Mouse (Mus musculus) liver, embryonic 16.5 days (tissue): ENCODE data around the gene Clock. TPM values are rescaled to one million over a fixed set of nuclear protein-coding genes. Genes with fewer than 3 reads are reported as not detected.
A peak's percentile ranks its signal among the peaks of the same experiment; 100 is the strongest.

Experiments used
- ATAC-seq: fragments of 200-750 bp; cut with Nextera tagmentation; 2 replicates; pipeline ENCODE4 v1.8.0; 2017; ENCODE audit warnings: low read depth, mild to moderate bottlenecking, moderate number of reproducible peaks, moderate library complexity
- H3K27ac ChIP-seq: fragments of 300-500 bp; sonication (generic); 2 replicates; pipeline ENCODE4 v1.5.1; 2014; ENCODE audit warnings: mild to moderate bottlenecking, low read length
- H3K27me3 ChIP-seq: fragments of 300-500 bp; sonication (generic); 2 replicates; pipeline ENCODE4 v1.6.1; 2014; ENCODE audit warnings: low read depth, low read length, mixed read lengths; ENCODE audit not compliant: control insufficient read depth, insufficient read depth
- H3K36me3 ChIP-seq: fragments of 300-500 bp; sonication (generic); 2 replicates; pipeline ENCODE4 v1.6.1; 2014; ENCODE audit warnings: mild to moderate bottlenecking; ENCODE audit not compliant: control insufficient read depth, insufficient read depth
- H3K4me1 ChIP-seq: fragments of 300-500 bp; sonication (generic); 2 replicates; pipeline ENCODE4 v1.6.1; 2014; ENCODE audit warnings: low read depth, low read length, mixed read lengths; ENCODE audit not compliant: control insufficient read depth
- H3K4me2 ChIP-seq: fragments of 300-500 bp; sonication (generic); 2 replicates; pipeline ENCODE4 v1.6.1; 2014; ENCODE audit warnings: low read depth, low read length, mixed read lengths
- H3K4me3 ChIP-seq: fragments of 300-500 bp; sonication (generic); 2 replicates; pipeline ENCODE4 v1.5.1; 2014; ENCODE audit warnings: low read depth, mild to moderate bottlenecking, low read length
- H3K9ac ChIP-seq: fragments of 300-500 bp; sonication (generic); 2 replicates; pipeline ENCODE4 v1.6.1; 2014; ENCODE audit warnings: low read depth, low read length
- H3K9me3 ChIP-seq: fragments of 300-500 bp; sonication (generic); replicated peaks from 2 replicates; pipeline ENCODE4 v1.6.1; 2016; ENCODE audit warnings: low read length; ENCODE audit not compliant: control insufficient read depth
- WGBS: fragments of 180-500 bp; shearing (Covaris S2); extraction: QIAGEN DNeasy Blood & Tissue Kit; methylation state at CpG from one replicate; pipeline ENCODE4 v1.1.7; 2014; ENCODE audit not compliant: insufficient replicate concordance; 5-methylcytosine and 5-hydroxymethylcytosine counted together
- polyA plus RNA-seq: library from polyadenylated mRNA; unstranded; fragments of >200 nt; fragmentation: Nextera tagmentation; extraction: Ambion mirVana; gene quantifications from 2 replicates; pipeline ENCODE4 v1.2.1, GENCODE M21; 2015

The Clock gene
- polyA plus RNA-seq, 1 experiment from 2014 or later = 2.5 TPM

DNA sequence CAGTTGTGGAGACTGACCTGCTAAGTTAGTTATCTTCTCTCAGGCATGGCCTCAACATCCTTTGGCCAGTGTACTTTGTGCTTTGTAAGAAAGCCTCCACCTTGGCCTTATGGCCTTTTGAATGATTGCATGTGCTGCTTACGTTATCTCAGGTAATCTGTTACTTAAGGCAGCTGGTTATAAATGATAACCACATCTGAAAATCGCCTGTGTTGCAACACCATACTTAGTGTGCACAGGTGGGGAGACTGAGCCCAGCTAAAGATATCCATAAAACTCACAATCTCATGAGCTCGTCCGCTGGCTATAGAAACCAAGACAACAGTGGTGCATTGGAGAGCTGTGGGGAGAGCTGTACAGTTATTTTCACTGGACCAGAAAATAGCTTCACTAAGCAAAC lies 114.0 kb downstream of the Clock start:
- WGBS = 53% methylated on average over 4 of the region's 4 CpGs
- Histone ChIP-seq H3K4me3 (no peak overlapping the region), H3K27ac (no peak overlapping the region), H3K4me1 (peaks cover 28% of the 10 kb centered on the region), H3K36me3 (no peaks in the 10 kb centered on the region; the same call in 1 of the 2 replicates), H3K9ac (no peak overlapping the region), H3K27me3 (no peaks in the 10 kb centered on the region), H3K9me3 (no peaks in the 10 kb centered on the region), H3K4me2 (no peak overlapping the region)
- ATAC-seq = peak; percentile 37; the same call in 1 of the 2 replicates

DNA sequence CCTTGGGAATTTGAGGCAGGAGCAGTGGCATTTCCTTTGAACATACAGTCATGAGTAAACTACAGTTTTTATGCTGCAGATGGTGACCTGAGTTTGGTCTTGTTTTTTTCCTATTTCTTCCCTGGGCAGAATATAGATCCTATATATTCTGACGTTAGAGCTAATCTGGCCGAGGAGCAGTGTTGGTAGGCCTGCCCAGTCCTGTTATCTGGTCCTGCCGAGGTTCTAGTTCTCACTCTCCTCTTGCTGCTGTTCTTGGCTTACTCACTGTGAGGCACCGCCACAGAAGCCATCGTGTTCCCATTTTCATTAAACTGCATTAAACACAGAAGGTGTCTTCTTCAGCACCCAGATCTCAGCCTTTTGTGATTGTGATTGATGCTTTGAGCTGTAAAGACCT lies 116.7 kb downstream of the Clock start:
- peaks cover 40% of the 10 kb centered on the region for H3K4me1 ChIP-seq
- ATAC-seq = no peak
- no peak overlapping the region for H3K4me3 ChIP-seq
- H3K36me3 ChIP-seq = no peaks in the 10 kb centered on the region; the same call in 1 of the 2 replicates
- no peaks in the 10 kb centered on the region for H3K9me3 ChIP-seq
- H3K4me2 ChIP-seq = no peak overlapping the region
- H3K9ac ChIP-seq = no peak overlapping the region
- H3K27me3 ChIP-seq = no peaks in the 10 kb centered on the region
- H3K27ac ChIP-seq = no peak overlapping the region
- 31% methylated on average over 5 of the region's 5 CpGs for WGBS

DNA sequence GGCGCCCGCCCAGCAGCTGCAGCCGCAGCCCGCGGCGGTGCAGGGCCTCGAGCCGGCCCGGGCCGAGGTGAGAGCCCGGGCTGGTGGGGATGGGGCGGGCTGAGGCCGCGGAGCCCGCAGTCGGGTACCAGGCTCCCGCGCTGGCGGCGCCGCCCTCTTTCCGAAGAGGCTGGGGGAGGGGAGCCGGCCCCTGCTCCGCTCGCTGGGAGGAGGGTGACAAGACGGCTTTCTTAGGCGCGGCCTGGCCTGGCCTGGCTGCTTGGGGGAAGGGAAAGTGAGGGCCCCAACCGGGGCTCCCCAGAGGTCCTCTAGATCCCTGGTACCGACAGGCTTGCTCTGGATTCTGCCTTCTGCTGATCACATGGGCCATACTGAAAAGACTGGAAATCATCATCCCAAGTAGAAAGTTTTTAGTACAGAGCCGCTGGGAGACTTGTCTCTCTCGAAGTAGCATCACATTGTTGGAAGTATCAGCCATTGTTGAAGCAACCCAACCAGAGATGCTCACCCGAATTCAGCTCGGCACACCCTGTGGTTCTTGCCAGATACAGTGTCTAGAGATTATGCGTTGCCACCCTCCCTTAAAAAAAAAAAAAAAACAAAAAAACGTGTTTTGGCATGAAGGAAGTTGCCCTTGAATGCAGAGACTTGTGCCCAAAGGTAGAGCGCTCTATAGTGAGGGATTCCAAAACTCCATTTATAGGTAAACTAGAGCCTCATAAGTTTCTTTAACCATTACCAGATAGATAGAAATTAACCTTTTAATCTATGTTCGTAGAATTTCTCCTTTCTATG lies 120.1 kb downstream of the Clock start:
- H3K36me3 ChIP-seq = no peaks in the 10 kb centered on the region
- WGBS = 4% methylated on average over 33 of the region's 38 CpGs
- H3K9ac ChIP-seq = peak overlapping the region; percentile 89
- peak overlapping the region; percentile 84 for H3K27ac ChIP-seq
- H3K4me3 ChIP-seq = peak overlapping the region; percentile 91
- H3K27me3 ChIP-seq = no peaks in the 10 kb centered on the region
- H3K9me3 ChIP-seq = no peaks in the 10 kb centered on the region
- peak overlapping the region; percentile 91 for H3K4me2 ChIP-seq
- peaks cover 28% of the 10 kb centered on the region for H3K4me1 ChIP-seq
- peak; percentile 79 for ATAC-seq

DNA sequence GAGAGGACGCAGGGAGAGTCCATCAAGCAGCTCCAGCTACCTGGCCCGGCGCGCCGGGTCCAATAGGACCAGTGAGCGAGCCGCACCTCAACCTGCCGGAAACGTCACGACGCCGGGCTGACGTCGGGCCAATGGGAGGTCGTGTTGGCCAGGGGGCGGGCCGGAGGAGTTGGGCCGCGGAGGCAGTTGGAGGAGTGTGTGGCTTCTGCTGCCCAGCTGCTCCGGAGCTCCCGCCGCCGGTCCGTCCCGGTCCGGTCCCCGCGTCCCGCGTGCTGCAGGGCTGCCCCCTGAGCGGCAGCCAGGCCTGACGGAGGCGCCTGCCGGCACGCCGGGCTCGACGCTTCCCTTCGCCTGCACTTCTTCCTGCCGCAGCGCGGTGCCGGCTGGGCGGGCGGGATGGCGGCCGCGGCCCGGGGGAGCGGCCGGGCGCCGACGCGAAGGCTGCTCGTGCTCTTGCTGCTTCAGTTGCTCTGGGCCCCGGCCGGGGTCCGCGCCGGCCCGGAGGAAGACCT lies 120.8 kb downstream of the Clock start, which contains the start of gene Tmem165:
Gene Tmem165, plus strand, starts transcription at position 131 of the 512 bp plus-strand sequence.
- Histone ChIP-seq H3K4me1 (peaks cover 28% of the 10 kb centered on the region), H3K27me3 (no peaks in the 10 kb centered on the region), H3K36me3 (no peaks in the 10 kb centered on the region), H3K4me3 (peak within 1 kb of the TSS; percentile 91), H3K4me2 (peak within 1 kb of the TSS; percentile 91), H3K27ac (peak within 1 kb of the TSS; percentile 84), H3K9me3 (no peaks in the 10 kb centered on the region), H3K9ac (peak within 1 kb of the TSS; percentile 89)
- peak; percentile 97 for ATAC-seq
- WGBS = under 1% methylated on average over 54 of the region's 62 CpGs

DNA sequence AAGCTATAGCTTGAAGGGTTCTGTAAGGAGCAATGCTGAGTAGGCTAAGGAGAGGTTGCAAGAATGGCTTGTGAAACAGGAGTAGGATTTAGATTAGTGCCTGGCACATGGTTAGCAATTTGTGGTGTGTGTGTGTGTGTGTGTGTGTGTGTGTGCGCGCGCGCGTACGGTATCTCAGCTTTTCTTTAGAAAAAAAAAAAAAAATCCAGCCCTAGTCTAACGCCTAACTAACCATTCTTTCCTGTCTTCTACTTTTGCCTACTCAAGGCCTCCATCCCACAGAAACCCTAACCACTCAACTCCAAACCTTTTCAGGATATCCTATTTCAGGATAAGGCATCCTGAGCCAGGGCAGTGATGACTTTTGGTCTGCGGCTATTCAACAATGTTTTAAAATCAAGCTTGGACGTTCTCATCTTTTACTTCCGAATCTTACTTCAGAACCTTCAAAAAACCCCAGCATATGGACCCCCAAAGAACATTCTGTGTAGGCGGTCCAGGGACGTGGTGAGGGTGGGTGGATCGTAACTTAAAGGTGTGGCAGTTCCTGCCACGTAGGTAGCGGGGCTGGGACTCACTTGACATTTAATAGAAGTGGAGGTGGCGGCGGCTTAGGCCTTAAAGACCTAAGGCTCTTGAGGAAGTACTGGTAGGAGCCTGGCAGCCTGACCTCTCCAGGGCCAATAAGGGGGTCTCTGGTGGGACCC lies 121.4 kb downstream of the Clock start:
- Histone ChIP-seq H3K27me3 (no peaks in the 10 kb centered on the region), H3K9me3 (no peaks in the 10 kb centered on the region)
- peak; percentile 32 for ATAC-seq

DNA sequence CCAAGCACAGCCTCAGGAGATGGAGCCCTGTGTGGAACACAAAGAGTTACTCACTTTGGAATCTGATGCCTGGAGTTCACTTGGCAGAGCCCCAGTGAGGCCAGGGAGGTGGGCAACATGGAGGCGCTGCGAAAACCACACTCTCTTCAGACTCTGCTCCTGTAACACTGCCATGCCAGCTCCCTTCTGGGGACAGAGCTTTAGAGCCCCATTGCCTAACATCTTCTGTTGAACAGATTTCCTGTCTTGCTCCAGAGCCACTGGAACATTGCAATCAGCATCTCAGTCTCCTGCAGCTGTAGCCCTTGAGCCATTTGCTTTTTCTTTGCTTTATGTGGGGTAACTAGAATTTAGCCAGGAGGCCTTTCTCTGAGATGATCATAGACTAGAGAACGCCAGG lies 122.3 kb downstream of the Clock start:
- no peak overlapping the region for H3K9ac ChIP-seq
- no peak overlapping the region for H3K4me2 ChIP-seq
- H3K4me1 ChIP-seq = peaks cover 25% of the 10 kb centered on the region
- no peak overlapping the region for H3K4me3 ChIP-seq
- ATAC-seq = no peak
- WGBS = 54% methylated on average over 3 of the region's 3 CpGs
- H3K9me3 ChIP-seq = no peaks in the 10 kb centered on the region
- H3K27me3 ChIP-seq = no peaks in the 10 kb centered on the region
- no peak overlapping the region for H3K27ac ChIP-seq
- H3K36me3 ChIP-seq = no peaks in the 10 kb centered on the region

More for the DNA sequence above, 121.4 kb downstream of the Clock start:
- peak overlapping the region; percentile 89 for H3K9ac ChIP-seq
- H3K27ac ChIP-seq = no peak overlapping the region
- H3K4me3 ChIP-seq = peak overlapping the region; percentile 91
- H3K4me1 ChIP-seq = peaks cover 28% of the 10 kb centered on the region
- H3K36me3 ChIP-seq = no peaks in the 10 kb centered on the region
- 36% methylated on average over 17 of the region's 17 CpGs for WGBS
- H3K4me2 ChIP-seq = peak overlapping the region; percentile 91

DNA sequence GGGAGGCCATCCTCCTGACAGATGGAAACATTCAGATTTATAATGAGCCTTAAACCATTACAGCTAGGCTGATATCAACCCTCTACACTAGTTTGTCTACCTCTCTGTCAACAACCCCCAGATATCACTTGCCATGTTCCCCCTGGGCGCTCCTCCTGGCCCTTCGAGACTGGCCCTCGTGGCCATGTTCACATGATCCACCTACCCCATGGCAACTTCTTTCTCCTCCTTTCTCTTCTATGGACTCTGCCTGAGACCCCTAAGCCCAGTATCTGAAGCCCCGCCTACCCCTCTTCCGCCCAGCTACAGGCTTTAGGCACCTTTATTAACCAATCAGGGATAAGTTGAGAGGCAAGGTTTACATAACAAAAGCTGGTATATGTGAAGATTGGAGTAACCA lies 124.8 kb downstream of the Clock start:
- Histone ChIP-seq H3K4me3 (no peak overlapping the region), H3K27ac (no peak overlapping the region), H3K27me3 (no peaks in the 10 kb centered on the region), H3K9ac (no peak overlapping the region), H3K4me1 (peaks cover 10% of the 10 kb centered on the region), H3K9me3 (no peaks in the 10 kb centered on the region), H3K36me3 (no peaks in the 10 kb centered on the region), H3K4me2 (no peak overlapping the region)
- 72% methylated on average over 5 of the region's 5 CpGs for WGBS
- no peak for ATAC-seq

DNA sequence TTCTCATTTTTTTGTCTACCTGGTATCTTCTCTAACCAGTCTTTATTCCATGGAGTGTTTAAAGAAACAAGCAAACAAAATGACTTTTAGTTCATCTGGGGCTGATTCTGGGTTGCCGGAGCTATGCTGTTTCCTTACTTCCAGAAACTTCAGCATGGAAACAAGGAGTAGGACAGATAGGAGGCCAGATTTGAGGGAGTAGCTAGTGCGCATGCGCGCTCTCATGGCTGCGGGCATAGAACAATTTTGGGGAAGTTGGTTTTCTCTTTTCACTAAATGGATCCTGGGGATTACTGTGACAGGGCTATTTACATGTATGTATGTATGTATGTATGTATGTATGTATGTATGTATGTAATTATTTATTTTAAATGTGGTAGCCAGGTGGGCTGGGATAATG lies 125.4 kb downstream of the Clock start:
- H3K27me3 ChIP-seq = no peaks in the 10 kb centered on the region

DNA sequence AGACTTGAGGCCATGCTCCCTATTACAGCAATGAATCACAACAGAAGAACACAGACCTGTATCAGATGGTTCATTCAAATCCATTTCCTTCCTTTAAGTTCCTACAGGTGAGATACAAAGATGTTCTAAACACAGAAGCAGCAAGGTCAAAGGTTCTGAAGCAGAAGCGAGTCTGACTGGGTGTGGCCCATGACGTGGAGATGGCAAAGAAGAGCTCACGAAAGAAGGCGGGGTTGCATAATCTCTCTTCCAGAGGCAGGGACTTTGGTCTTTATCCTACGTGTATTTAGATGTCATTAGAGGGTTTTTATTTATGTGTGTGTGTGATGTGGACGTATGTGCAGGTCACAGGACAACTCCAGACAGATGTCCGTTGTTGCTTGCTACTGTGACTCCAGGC lies 126.9 kb downstream of the Clock start:
- H3K27me3 ChIP-seq = no peaks in the 10 kb centered on the region
- WGBS = 36% methylated on average over 7 of the region's 7 CpGs
- no peak overlapping the region for H3K9ac ChIP-seq
- peaks cover 2% of the 10 kb centered on the region; the same call in 1 of the 2 replicates for H3K4me1 ChIP-seq
- no peak for ATAC-seq
- no peaks in the 10 kb centered on the region for H3K36me3 ChIP-seq
- no peak overlapping the region for H3K27ac ChIP-seq
- H3K4me2 ChIP-seq = no peak overlapping the region
- H3K9me3 ChIP-seq = no peaks in the 10 kb centered on the region
- H3K4me3 ChIP-seq = no peak overlapping the region

More for the DNA sequence above, 125.4 kb downstream of the Clock start:
- no peaks in the 10 kb centered on the region for H3K36me3 ChIP-seq
- H3K4me3 ChIP-seq = no peak overlapping the region
- ATAC-seq = no peak
- H3K9ac ChIP-seq = no peak overlapping the region
- peaks cover 6% of the 10 kb centered on the region for H3K4me1 ChIP-seq
- 80% methylated on average over 5 of the region's 5 CpGs for WGBS
- H3K9me3 ChIP-seq = no peaks in the 10 kb centered on the region
- no peak overlapping the region for H3K4me2 ChIP-seq
- no peak overlapping the region for H3K27ac ChIP-seq
